Mouse (Mus musculus): Measurements from ENCODE around the gene Uevld.

Uevld gene

DNA sequence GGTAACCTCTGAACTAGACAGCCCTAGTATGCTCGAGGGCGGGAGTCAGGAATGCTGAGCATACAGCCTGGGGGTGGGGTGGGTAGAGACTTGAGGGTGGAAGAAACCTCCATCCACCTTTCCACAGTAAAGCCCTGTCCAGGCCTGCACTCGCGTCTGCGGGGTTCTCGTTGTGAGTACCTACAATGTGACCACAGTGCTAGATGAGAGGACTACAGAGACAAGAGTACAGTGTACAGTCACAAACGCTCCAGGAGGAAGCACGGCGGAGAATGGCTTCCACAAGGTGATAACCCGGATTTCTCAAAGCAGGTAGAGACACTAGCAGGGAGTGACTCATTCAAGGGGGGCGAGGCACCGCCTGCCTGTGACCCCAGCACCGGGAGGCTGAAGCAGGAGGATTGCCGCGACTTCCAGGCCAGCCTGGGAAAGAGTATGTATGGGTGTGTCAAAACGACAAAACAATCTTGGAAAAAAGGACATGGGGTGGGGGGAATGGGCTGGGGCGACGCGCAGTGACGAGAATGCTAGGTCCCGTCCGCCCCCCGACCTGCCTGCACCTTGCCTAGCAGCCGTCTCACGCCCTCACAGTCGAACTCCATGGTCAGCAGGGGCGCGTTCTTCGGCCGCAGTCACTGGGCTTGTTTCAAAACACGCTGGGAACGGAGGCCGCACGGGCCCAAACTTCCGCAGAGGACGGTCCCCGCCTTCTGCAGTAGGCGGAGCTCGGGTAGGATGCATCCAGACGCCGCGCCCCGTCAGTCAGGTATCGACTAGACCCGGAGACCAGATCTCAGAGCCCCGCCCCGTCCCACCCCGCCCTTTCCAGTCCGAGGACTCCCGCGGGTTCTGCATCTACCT is at the start of gene Uevld:
Uevld (minus strand) TSS at position 697 of the 861 bp plus-strand sequence.
- CTCF ChIA-PET = interaction anchor here in 3 of 4 experiments (0.5 to 0.9 kb wide), 12 partner anchors 16 to 1010 kb away, joined by 3 to 10 read pairs (median 3); partner anchors contain the start of gene Saal1 (in 1 of the 3)
- POLR2A ChIA-PET = interaction anchor here in 3 of 4 experiments (0.6 to 1.6 kb wide), 19 partner anchors 9 to 218 kb away, joined by 3 to 7 read pairs (median 3); partner anchors contain the start of genes Tsg101 (in 3 of the 3), Spty2d1 (in 1 of the 3) and Tmem86a (in 1 of the 3)

DNA sequence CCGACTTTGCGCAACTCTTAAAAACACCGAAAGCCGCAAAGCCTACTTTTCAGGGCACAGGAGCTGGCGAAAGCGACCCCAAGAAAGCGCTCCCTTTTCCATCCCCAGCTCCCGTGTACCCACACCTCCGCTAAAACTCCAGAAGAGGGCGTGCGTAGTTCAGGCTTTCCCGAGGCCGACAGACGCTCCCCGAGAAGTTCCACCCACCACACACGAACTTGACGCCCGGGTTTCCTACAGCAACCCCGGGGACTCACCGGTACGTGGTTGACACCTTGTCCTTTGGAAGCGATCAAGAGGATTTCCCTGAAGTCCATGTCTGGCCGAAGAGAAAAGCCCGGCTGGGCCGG is 49.5 kb upstream of the Uevld start:
- POLR2A ChIA-PET = interaction anchor here in 3 of 4 experiments (0.6 to 2.0 kb wide), 15 partner anchors 8 to 212 kb away, joined by 3 to 6 read pairs (median 3); partner anchors contain the start of genes Gtf2h1 (in 1 of the 3), Hps5 (in 1 of the 3), Tmem86a (in 1 of the 3) and Uevld (in 1 of the 3)
- CTCF ChIA-PET = interaction anchor here in 2 of 4 experiments (0.7 to 1.6 kb wide), 6 partner anchors 8 to 143 kb away, joined by 3 to 5 read pairs (median 4); no protein-coding TSS in a partner anchor

DNA sequence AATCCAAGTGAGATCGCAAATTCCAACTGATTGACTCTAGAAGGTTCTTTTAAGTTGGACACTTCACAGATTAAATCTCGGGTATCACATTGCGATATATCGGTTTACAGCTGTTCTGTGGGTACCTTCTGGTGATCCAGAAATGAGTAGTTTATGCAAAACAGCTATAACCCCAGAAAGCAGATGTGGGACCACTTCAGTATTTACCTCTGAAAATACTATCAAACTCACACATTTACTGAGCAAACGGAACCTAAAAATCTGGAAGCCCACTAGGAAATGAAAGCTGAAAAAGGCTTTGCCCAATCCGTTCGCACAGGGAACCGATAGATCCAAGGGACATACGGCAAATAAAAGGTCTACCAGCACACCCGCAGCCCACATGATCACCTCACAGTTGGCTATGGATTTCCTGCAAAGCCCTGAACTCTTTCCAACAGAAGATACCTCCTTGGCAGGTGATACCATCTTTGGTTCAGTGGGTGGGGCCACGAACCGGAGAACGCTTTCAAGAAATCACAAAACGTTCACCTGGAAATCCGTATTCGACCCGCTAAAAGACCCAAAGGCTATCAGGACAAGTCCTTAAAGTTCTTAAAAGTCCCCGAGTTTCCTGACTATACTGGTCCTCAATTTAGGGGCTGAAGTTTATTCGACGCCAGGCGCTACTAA is 48.9 kb upstream of the Uevld start:
- ChIA-PET POLR2A (interaction anchor here in 3 of 4 experiments (0.6 to 2.0 kb wide), 16 partner anchors 8 to 211 kb away, joined by 3 to 6 read pairs (median 3); partner anchors contain the start of genes Gtf2h1 (in 1 of the 3), Hps5 (in 1 of the 3), Tmem86a (in 1 of the 3) and Uevld (in 1 of the 3)), CTCF (interaction anchor here in 2 of 4 experiments (0.7 to 1.6 kb wide), 6 partner anchors 8 to 144 kb away, joined by 3 to 5 read pairs (median 4); no protein-coding TSS in a partner anchor)

DNA sequence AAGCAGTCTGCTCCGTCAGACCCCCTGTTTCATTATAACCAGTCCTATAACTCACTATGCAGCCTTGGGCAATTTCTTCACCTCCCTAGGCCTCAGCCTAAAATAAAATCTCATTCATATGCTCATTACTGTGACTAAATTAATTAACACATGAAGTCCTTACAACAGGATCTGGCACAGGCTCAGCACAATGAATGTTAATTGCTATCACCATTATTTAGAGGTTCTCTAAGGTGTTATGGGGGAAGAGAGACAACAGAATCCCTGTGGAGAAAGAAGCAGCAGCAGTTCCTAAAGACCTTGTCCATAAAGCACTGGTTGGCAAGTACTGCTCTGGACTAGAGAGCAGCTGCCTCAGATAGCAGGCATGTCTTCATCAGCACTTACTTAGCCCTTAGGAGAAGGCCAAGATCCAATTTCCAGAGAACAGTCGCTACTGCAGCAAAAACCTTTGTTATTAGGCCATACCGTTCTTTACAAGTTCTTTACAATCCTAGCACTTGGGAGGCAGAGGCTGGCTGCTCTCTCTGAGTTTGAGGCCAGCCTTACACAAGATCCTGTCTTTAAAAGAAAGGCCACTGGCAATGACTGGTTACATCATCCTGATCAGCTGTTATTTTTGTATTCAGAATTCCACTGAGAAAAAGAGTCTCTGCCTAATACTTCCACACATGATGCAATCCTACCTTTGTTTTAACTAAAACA is 45.2 kb upstream of the Uevld start:
- POLR2A ChIA-PET = interaction anchor here in 1 of 4 experiments (1.2 kb wide), 1 partner anchor 9 kb away, joined by 3 read pairs; no protein-coding TSS in a partner anchor
- CTCF ChIA-PET = interaction anchor here in 3 of 4 experiments (0.5 to 0.6 kb wide), 3 partner anchors 129 to 1986 kb away, joined by 3 to 4 read pairs (median 3); no protein-coding TSS in a partner anchor

DNA sequence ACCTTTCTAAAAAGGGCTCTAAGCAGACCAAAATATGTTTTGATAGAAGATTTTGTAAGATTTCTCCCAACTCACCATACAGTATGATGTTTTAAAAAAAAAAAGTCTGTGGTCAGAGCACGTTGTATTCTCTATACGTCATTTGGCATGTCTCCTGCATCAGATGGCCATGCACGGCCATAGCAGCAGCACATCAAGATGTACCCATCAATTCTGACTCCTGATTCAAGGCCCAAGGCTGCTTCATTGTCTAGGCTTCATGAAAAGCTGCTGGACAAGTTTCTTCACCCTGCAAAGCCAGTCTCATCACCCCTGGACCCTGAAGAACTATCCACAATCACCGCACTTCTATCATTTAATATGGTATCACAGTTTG is 43.6 kb upstream of the Uevld start:
- CTCF ChIA-PET = no interaction called here
- POLR2A ChIA-PET = interaction anchor here in 2 of 4 experiments (0.6 to 1.3 kb wide), 2 partner anchors 14 to 156 kb away, joined by 3 read pairs; no protein-coding TSS in a partner anchor

DNA sequence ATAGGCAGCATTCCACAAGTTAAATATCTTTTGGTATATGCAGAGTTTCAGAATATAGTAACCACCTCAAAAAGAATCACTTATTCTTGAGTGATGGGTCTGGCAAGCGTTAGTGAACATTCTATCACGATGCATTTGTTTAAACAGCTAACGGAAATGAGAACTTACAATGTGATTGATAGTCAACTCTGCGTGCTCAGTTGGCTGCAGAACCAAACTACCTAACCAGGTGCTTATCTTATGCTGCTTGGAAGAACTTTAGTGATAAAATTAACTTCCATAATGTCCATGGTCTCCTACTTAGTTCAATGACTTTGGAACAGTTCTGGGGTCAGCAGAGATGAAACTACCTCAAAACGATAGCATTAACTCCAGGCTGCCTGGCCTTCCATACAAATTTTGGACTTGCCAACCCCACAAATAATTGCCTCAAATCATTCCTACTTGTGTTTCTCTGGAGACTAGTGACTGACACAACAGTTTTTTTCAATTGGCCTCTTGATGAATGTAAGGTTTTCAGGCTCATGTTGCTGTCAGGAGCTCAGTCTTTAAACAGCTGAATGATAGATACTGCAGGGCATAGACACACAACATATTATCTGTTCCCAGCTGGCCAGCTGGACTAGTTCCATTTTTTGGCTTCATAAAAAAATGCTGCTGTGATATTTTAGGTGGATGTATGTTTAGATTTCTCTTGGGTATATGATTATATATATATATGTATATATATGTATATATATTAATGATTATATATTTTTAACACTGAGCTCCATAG is 43.0 kb upstream of the Uevld start:
- ChIA-PET CTCF (no interaction called here), POLR2A (interaction anchor here in 1 of 4 experiments (1.3 kb wide), 1 partner anchor 156 kb away, joined by 3 read pairs; no protein-coding TSS in a partner anchor)

DNA sequence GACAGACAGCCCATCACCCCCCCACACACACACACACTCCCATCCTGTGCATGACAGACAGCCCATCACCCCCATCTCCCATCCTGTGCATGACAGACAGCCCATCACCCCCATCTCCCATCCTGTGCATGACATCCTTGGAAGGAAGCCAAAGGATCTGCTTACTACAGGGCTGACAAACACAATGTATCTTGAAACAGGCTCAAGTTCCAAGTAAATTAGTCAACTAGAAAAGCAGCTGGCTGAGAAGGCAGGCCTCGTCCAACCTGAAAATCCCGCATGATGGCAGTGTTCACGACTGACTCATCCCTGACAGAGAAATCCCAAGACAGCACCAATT is 42.3 kb upstream of the Uevld start:
- ChIA-PET CTCF (interaction anchor here in 1 of 4 experiments (1.0 kb wide), 1 partner anchor 15 kb away, joined by 5 read pairs; no protein-coding TSS in a partner anchor), POLR2A (no interaction called here)

DNA sequence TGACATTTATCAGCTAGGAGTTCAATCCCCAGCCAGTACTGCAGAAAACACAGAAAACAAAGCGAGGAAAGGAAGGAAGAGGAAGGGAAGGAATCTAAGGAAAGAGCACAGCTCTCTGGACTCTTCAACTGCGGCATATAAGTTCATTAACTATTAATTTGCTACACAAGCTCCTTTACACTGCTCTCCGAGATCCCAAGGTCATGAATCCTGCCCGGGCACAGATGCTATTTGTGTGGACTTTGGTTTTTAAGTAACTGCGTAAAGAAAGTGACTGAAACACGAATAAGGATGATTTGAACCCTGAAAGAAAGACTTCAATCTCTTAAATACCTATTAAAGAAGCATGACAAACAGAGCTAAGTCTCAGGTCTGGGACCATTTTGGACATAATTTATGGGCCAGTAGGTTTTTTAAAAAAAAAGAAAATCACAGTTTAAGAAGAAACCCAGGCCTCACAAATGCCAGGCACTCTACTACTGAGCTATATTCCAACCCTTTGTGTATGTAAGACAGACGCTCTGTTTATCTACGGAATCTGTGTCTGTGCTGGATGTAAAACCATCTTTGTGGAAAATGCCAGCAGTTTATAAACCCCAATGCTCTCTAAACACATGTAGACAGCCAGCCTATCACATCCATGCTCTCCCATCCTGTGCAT is 41.8 kb upstream of the Uevld start:
- ChIA-PET POLR2A (interaction anchor here in 2 of 4 experiments (0.6 to 1.1 kb wide), 3 partner anchors 8 to 122 kb away, joined by 3 to 4 read pairs (median 3); no protein-coding TSS in a partner anchor), CTCF (interaction anchor here in 1 of 4 experiments (1.0 to 1.8 kb wide), 2 partner anchors 8 to 16 kb away, joined by 4 to 5 read pairs; no protein-coding TSS in a partner anchor)

DNA sequence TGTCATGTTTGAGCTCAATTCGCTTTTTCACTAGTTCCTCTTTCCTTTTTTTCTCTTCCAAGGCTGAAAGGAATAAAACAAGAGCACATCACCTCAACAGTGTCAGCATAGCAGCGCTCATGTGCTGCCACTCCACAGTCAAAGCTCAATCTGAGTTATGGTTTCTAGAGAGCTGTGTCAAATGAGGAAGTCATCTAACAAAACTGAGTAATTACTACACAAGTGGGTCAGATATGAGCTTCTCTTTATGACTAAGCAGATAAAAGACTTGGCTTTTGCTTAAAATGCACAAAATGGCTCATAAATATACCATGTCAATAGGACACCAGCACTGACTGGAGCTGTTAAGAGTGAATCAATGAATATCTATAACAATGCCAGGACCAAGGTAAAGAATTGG is 40.6 kb upstream of the Uevld start:
- ChIA-PET POLR2A (interaction anchor here (0.6 to 1.1 kb wide), 5 partner anchors 9 to 17 kb away, joined by 3 to 4 read pairs (median 3); partner anchors contain the start of gene Spty2d1 (in 1 of the 4)), CTCF (interaction anchor here (0.7 to 1.8 kb wide), 4 partner anchors 9 to 371 kb away, joined by 3 to 4 read pairs (median 3); no protein-coding TSS in a partner anchor)

DNA sequence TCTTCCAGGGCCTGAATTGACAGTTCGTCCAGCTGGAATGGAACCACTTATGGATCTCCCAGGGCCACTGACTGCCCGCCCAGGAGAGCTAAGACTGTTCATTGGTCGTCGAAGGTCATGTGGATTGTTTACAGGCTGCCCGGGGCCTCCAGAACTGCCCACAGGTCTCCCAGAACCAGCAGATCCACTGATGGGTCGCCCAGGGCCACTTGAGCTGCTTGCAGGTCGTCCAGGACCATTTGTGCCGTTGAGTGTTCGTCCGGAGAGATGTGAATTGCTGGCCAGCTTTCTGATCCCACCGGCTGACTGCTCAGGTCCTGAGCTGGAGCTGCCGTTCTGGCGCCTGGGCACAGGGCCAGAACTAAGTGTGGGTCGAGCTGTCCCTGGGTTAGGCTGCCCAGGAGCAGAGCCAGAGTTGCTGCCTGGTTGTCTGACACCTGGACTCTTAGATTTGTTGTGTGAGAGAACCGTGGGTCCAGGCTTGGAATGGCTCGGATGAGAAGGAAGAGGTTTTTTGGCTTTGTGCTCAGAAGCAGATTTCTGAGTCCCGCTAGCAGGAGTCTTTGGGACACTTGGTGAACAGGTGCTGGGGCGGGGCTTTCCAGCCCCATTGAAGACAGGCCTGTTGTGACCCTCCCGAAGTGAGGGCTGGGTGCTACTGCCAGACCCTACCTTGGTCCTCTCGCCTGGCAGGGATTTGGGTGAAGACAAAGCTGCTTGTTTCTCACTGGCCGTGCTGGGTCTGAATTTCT is 39.5 kb upstream of the Uevld start:
- ChIA-PET POLR2A (interaction anchor here in 3 of 4 experiments (0.6 to 2.0 kb wide), 7 partner anchors 8 to 30 kb away, joined by 3 to 6 read pairs (median 3); partner anchors contain the start of gene Spty2d1 (in 1 of the 3)), CTCF (interaction anchor here in 1 of 4 experiments (0.5 to 1.4 kb wide), 2 partner anchors 10 to 24 kb away, joined by 4 read pairs; no protein-coding TSS in a partner anchor)

DNA sequence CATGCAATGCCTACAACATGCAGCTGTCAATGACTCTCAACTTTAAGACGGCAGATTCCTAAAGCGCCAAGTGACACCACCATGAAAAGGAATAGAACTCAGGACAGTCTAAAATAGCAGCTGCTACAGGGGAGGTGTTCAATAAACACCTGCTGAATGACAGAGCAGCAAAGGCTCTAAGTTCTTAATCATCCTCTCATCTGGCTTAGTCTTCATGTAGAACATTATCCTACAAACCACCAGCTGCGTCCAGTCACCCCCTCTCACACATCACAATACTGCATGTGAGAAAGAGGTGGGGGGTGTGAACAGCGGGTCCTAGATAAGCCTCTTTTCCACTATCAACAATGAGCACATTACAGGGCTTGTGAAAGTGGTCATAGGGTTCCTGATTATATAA is 38.7 kb upstream of the Uevld start:
- CTCF ChIA-PET = interaction anchor here in 2 of 4 experiments (0.5 to 1.4 kb wide), 4 partner anchors 11 to 898 kb away, joined by 3 to 7 read pairs (median 4); no protein-coding TSS in a partner anchor
- POLR2A ChIA-PET = interaction anchor here in 2 of 4 experiments (1.3 to 2.0 kb wide), 3 partner anchors 11 to 16 kb away, joined by 3 to 6 read pairs (median 3); partner anchors contain the start of gene Spty2d1 (in 1 of the 2)

DNA sequence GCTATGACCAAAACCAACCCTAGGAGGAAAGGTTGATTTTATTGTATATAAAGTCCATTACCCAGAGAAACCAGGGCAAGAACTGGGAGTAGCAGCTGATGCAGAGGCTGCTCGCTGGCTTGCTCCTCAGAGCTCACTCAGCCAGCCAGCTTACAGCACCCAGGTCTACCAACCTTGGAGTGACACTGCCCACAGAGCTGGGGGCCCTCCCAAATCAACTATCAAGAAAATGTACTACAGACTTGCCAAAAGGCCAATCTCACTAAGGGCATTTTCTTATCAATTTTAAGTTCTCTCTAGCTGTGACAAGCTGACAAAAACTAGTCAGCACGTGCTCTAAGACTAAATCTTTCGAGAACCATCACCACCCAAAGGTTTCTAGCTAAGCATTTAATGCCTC is 37.2 kb upstream of the Uevld start:
- ChIA-PET POLR2A (interaction anchor here in 1 of 4 experiments (0.7 to 1.3 kb wide), 2 partner anchors 15 to 26 kb away, joined by 3 read pairs; no protein-coding TSS in a partner anchor), CTCF (no interaction called here)

DNA sequence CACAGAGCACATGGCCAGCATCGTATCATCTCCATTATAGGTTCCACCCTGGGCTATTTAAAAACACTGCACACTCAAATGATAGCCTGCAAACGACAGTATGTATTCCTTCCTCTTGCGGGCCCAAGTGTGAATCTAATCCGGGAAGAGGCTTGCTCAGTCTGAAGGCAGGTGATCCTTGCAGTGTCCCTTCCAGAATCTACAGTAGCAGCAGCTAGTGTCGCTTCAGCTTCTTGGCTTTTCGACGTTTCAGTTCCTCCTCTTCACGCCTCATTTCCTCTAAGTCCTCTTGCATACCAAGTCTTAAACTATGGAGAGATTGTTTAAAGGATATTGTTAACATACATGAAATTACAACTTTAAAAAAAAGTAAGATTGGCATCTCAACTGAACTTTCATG is 34.8 kb upstream of the Uevld start:
- POLR2A ChIA-PET = no interaction called here
- CTCF ChIA-PET = interaction anchor here in 1 of 4 experiments (0.7 kb wide), 1 partner anchor 592 kb away, joined by 3 read pairs; no protein-coding TSS in a partner anchor

DNA sequence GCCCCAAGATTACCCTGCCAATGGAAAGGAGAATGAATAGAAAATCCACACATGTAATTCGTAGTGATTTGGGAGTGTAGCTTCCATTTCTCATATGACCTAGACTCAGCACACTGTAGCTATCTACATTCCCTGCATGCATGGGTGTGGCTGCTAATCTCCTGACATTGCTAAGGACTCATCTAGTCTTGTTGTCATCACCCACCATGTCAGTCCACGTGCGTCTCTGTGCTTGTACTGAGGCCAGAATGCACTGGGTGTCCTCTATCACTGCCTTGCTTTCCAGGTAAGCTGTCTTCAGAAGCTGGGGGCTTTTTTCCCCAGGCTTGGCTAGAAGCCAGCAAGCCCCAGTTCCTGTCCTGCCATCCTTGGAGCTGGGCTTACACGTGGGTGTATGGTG is 31.1 kb upstream of the Uevld start:
- ChIA-PET POLR2A (interaction anchor here in 1 of 4 experiments (1.1 kb wide), 1 partner anchor 18 kb away, joined by 4 read pairs; no protein-coding TSS in a partner anchor), CTCF (interaction anchor here in 2 of 4 experiments (0.7 to 0.8 kb wide), 2 partner anchors 27 to 367 kb away, joined by 3 read pairs; no protein-coding TSS in a partner anchor)

DNA sequence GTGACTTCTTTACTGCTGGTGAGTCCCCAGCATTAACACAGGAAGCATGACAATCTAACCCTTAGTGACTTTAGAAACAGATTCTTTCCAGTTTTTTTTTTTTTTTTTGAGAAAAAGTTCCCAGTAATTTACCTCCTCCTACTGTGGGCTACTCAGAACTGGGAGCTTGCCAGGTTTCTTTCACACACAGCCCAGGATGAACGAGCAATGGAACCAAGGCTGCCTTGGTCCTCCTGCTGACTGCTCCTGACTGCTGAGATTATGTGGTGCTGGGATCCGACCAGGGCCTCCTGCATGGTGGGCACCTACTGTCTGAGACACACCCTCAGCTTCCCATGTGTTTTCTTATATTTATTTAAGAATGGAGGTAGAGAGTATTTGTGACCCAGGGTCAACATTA is 28.7 kb upstream of the Uevld start:
- ChIA-PET POLR2A (interaction anchor here in 1 of 4 experiments (1.2 kb wide), 1 partner anchor 11 kb away, joined by 3 read pairs; no protein-coding TSS in a partner anchor), CTCF (no interaction called here)

DNA sequence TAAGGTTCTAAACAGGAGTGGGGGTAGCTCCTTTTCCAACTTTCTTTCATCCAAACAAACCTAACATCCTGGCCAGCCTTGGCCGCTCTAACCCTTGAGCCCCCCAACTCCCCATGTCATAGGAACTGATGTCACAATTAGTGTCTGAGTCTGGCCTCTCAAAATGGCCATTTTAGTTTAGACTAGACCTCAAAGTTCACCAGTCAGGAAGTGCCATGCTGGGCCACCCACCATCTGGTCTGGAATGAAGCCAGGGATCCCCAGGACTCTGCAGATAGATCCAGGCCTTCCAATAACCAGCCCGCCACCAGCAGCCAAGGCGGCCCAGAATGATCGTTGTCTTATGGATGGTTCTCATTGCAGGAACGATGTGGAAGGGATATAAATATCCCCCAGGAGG is 28.3 kb upstream of the Uevld start:
- CTCF ChIA-PET = no interaction called here
- POLR2A ChIA-PET = interaction anchor here in 2 of 4 experiments (0.9 to 1.2 kb wide), 2 partner anchors 12 to 22 kb away, joined by 3 read pairs; partner anchors contain the start of gene Spty2d1 (in 1 of the 2)

All from embryonic stem cell, embryonic (primary cell).